Mouse (Mus musculus): ENCODE data around the gene Ulk3.

Gene Ulk3

GRCm38 (mm10) chr9:57560861-57561710 lies 28.2 kb upstream of the Ulk3 start, which contains the start of gene Scamp2:
Gene Scamp2 (plus strand): TSS chr9:57560943.
- TF ChIP-seq GATA4 (IDR thresholded peaks at IDR 0.05; ENCODE audit: insufficient replicate concordance, low read length), result no peak; the same call in 1 of the 2 replicates

GRCm38 (mm10) chr9:57561711-57562099 lies 27.5 kb upstream of the Ulk3 start:
- TF ChIP-seq GATA4 (IDR thresholded peaks at IDR 0.05; ENCODE audit: insufficient replicate concordance, low read length), result no peak

DNA sequence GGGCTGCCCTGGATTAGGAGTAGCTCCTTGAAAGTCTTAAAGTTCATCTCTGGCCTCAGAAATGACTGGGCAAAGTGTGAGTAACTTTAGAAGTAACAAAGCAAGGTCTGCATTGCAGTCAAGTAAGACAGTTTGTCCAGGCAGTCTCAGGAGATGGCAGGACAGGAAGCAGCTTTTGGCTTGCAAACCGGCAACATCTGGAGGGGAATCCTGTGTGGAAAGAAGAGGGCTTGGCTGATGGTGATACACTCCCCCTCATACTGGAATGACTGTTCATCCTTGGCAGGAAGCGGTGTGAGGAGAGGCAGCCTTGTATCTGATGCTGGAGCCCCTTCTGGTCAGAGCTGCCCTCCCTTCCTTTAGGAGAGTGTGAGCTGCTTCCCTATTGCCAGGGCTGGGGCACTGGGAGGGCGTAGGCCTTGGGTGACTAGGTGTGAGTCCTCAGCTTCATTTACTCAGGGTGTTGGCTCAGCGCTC lies 26.3 kb upstream of the Ulk3 start:
- TF ChIP-seq GATA4 (IDR thresholded peaks at IDR 0.05; ENCODE audit: insufficient replicate concordance, low read length), result no peak

DNA sequence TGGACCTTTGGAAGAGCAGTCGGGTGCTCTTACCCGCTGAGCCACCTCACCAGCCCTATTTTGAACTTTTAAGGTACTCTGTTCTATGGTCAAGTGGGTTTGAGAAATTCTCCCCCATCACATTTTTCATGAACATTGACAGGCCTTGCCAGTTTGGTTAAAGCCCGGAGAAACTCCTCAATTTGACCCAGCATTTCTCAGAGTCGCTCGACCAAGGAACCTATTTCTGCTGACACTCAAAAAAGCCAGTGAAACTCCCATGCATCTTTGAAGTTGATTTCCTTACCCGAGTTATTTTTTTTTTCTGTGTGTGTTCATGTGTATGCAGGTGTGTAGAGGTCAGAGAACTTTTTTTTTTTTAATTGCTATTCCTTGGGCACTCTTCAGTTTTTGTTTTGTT lies 24.6 kb upstream of the Ulk3 start:
- no peak for TF ChIP-seq GATA4 (IDR thresholded peaks at IDR 0.05; ENCODE audit: insufficient replicate concordance, low read length)

DNA sequence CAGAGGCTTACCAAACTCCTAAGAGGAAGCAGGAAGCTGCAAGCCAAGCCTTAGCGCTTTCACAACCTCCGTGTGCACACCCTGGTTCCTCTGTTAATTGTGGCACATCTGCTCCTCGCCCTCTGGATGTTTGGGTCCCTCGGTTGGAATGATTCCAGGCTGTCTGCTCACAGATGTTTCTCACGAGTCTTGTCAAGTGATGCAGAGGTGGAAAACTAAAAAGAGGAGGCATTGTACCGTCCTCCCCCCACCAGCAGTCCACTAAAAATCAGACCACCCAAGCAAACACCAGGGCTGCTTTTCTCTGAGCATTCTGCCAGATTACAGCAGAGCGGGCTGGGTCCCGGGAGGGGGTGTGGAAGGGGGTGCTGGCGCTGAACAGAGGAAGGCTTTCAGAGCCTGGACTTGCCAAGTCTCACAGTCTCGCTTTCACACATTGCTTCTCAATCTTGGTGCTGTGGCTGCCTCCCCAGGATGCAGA lies 23.5 kb upstream of the Ulk3 start:
- no peak for TF ChIP-seq GATA4 (IDR thresholded peaks at IDR 0.05; ENCODE audit: insufficient replicate concordance, low read length)

DNA sequence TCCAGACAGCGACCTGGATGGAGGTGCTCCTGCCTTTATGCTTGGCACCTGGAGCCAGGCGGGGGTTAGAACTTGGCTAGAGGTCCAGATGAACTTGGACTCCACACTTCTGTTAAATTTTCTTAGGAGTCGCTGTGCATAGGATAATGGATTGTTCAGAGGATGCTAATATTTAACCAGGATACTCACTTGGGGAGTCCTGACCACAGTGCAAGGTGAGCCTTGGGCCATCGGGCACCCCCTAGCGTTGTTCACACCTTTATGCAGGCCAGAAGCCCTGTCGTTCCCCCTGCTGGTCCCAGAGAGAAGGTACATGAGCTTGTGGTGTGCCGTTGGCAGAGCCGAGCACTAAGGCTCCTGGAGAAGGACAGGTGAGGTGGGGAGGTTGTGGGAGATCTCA lies 22.4 kb upstream of the Ulk3 start:
- no peak for TF ChIP-seq GATA4 (IDR thresholded peaks at IDR 0.05; ENCODE audit: insufficient replicate concordance, low read length)

DNA sequence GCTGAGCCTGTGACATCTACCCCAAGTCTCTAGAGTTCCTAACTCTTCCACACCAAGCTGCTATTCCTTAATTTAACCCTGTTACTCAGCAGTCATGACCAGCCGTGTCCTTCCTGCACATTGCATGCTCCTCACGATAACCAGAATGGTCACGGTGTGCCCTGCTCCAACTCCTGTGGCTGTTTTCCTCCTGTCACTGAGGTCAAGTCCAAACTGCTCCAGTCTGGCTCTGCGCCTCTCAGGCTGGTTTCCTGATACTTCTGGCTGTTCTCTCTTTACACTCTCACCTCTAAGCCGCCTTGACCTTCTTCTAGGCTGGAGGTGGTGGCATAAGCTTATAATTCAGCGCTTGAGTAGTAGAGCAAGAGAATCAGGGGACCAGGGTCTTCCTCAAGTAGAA lies 20.8 kb upstream of the Ulk3 start:
- no peak for TF ChIP-seq GATA4 (IDR thresholded peaks at IDR 0.05; ENCODE audit: insufficient replicate concordance, low read length)

DNA sequence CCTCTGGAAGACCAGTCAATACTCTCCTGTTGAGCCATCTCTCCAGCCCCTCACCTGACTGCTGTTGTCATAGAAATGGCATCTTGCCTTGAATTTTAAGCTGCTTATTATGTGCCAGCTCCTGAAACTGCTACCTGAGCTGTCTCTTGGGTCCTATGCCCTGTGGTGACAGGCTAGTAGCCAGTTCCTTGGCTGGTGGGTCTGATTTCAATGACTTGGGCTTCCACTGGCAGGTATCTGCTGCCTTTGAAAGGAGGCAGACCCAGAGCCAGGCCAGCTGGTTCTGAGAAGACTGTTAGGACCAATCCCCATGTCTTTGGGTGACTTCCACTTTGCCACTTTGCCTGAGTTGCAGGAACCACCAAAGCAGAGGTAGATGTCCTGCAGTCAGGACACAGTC lies 14.9 kb upstream of the Ulk3 start:
- TF ChIP-seq GATA4 (IDR thresholded peaks at IDR 0.05; ENCODE audit: insufficient replicate concordance, low read length), result no peak

- TF ChIP-seq GATA4 (IDR thresholded peaks at IDR 0.05; ENCODE audit: insufficient replicate concordance, low read length), result no peak
Observed at GRCm38 (mm10) chr9:57575577-57575976, 13.7 kb upstream of the Ulk3 start.

- no peak for TF ChIP-seq GATA4 (IDR thresholded peaks at IDR 0.05; ENCODE audit: insufficient replicate concordance, low read length)
Observed at GRCm38 (mm10) chr9:57577144-57577849, 12.0 kb upstream of the Ulk3 start.

DNA sequence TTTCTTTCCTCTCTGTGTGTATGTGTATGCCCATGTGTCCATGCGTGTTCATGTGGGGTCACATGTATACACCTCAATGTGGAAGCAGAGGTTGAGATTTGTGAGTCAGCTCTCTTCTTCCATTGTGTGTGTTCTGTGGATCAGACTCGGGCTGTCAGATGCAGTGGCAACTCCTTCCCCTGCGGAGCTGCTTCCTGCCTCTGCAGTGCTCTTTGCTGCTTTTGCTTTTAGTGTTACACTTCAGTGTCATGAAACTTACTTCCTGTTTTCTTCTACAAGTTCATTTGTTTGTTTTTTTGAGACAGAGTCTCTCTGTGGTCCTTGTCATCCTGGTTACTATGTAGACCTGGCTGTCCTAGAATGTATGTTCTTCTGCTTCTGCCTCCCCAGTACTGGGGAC lies 4.3 kb upstream of the Ulk3 start:
- no peak for TF ChIP-seq GATA4 (IDR thresholded peaks at IDR 0.05; ENCODE audit: insufficient replicate concordance, low read length)

GRCm38 (mm10) chr9:57590726-57591125 lies 1.5 kb downstream of the Ulk3 start:
- TF ChIP-seq GATA4 (IDR thresholded peaks at IDR 0.05; ENCODE audit: insufficient replicate concordance, low read length), result no peak

DNA sequence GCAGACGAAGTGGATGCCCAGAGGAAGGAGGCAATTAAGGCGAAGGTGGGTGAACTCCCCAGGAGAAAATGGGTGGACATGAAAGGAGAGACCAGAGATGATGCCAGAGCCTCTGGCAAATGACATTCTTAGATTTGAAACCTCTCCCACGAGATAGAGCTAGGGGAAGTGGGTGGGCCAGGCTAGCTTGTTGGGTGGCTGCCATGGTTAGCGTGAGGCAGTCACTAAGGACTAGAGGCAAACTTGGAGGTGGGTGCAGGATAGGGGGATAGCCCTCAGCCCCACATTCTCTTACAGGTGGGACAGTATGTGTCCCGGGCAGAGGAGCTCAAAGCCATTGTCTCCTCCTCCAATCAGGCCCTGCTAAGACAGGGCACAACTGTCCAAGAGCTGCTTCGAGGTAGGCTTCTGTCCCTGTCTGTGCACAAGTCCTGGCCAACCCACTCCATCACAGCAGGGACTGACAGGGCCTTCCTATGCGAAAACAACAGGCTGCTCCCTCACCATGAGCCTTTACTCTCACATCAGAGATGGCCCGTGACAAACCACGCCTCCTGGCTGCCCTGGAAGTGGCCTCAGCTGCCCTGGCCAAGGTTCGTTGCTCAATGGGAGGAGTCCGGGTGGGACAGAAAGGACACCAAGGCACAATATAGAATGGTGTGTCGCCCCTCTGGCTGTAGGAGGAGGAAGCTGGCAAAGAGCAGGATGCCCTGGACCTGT lies 4.4 kb downstream of the Ulk3 start:
- no peak for TF ChIP-seq GATA4 (IDR thresholded peaks at IDR 0.05; ENCODE audit: insufficient replicate concordance, low read length)

DNA sequence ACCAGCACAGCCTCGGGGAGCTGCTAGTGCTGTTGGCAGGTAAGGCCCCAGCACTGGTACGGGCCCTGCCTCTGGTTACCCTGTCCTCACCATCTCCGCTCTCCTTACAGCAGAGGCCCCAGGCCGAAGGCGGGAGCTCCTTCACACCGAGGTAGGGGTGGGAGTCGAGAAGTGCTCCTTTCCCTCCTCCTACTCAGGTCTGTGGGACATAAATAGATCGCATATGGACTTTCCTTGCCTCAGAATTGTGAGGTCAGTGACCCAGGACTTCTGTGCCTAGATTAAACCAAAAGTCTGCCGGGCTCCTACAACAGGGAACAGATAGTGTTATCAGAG lies 4.9 kb downstream of the Ulk3 start:
- no peak for TF ChIP-seq GATA4 (IDR thresholded peaks at IDR 0.05; ENCODE audit: insufficient replicate concordance, low read length)

DNA sequence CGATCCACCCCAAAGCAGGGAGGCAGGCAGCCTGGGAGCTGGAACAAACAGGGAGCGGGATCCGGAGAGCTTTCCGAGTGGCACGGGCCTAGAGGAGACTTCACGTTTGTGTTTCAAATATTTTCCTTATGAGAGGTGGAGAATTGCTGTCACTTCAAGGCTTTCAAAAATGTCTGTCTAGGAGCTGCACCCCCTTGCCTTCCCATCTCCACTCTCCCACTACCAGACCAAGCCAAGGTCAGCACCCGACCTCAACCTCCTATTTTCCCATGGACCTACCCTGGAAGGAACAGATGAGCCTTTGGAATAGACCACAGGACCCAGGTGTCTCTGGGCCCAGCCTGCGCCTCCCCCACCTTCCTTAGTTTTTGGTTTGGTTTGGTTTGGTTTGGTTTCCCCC lies 8.0 kb downstream of the Ulk3 start:
- TF ChIP-seq GATA4 (IDR thresholded peaks at IDR 0.05; ENCODE audit: insufficient replicate concordance, low read length), result no peak
